ENCODE assay signal across 10 mouse cellular contexts in the genomic region with DNA sequence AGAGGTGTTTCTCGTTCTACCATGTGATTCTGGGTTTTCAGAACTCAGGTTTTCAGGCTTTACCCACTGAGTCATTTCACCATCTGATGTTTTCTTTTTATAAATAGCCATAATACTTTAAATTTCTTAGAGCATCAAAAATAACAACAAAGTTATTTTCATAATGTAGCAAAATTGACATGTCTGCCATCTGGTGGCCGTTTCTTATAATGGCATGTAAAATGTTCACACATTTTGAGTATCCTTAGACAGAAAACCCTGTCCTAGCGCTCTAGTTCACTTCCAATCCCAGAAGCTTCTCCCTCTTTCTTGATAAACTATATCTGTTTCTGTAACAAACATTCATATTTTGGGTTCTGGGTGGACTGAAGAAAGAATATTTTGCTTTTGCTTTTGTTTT. TPM values are rescaled to one million over a fixed set of nuclear protein-coding genes. Genes with fewer than 3 reads are reported as not detected.
DNase-seq lines count a peak whose midpoint lies in the region; ATAC-seq and TF ChIP-seq lines count a peak whose summit lies in the region.
"Had no signal": no experiment of that assay in that cellular context is flagged by ENCODE, and none has a peak within 500 bp of the region (broad histone marks: within the 10 kb centered on the region; RNA-seq: fewer than 3 reads in every experiment).

No protein-coding gene starts in this region.

- H3K9ac ChIP-seq in heart, embryonic 12.5 days = no peak overlapping the region
- H3K9ac ChIP-seq: embryonic facial prominence, embryonic 13.5 days; liver, embryonic 13.5 days had no signal

- no peak overlapping the region for H3K4me3 ChIP-seq in heart, embryonic 12.5 days
- no peak overlapping the region for H3K4me3 ChIP-seq in myocyte
- H3K4me3 ChIP-seq: embryonic facial prominence, embryonic 13.5 days; liver, embryonic 13.5 days had no signal

- no peak overlapping the region for H3ac ChIP-seq in myocyte (ENCODE audit: control insufficient read depth, insufficient read length)

- no peaks in the 10 kb centered on the region for H3K4me1 ChIP-seq in heart, embryonic 12.5 days (replicated peaks)
- H3K4me1 ChIP-seq: embryonic facial prominence, embryonic 13.5 days; liver, embryonic 13.5 days had no signal

- intact Hi-C loops in heart, postnatal 10 days (cut with DNase I) = loop anchor here (1.0 to 5.0 kb wide), 3 partner anchors 55 to 495 kb away; a partner anchor contains a TSS

- H3K79me2 ChIP-seq in myocyte (ENCODE audit: control insufficient read depth, insufficient read depth) = no peaks in the 10 kb centered on the region

- no peak overlapping the region for H3K27ac ChIP-seq in heart, embryonic 12.5 days (ENCODE audit: poor library complexity, severe bottlenecking)
- H3K27ac ChIP-seq: embryonic facial prominence, embryonic 13.5 days; liver, embryonic 13.5 days had no signal

- no peak overlapping the region for H3K4me2 ChIP-seq in heart, embryonic 12.5 days
- H3K4me2 ChIP-seq in myocyte (ENCODE audit: low read depth) = peak overlapping the region; percentile 59
- H3K4me2 ChIP-seq: embryonic facial prominence, embryonic 13.5 days; liver, embryonic 13.5 days had no signal

- DNase-seq in heart, postnatal 10 days = peak; percentile 63 to 76
- DNase-seq in urinary bladder, postnatal 14 days (ENCODE audit: low spot score) = peak; percentile 46
- no peak for DNase-seq in urinary bladder, postnatal 4 days (ENCODE audit: low spot score in 2 of 2)
- DNase-seq in c-Kit-positive CD71-positive TER-119-positive erythroid progenitor cells, embryonic 14.5 days (ENCODE audit: low spot score) = peak; percentile 57
- peak; percentile 64 for DNase-seq in kidney, postnatal 14 days
- DNase-seq: liver, embryonic 13.5 days had no signal

- TF ChIP-seq POLR2A in myocyte (IDR thresholded peaks at IDR 0.05; ENCODE audit: insufficient read length, low read depth) = no peak

- no peaks in the 10 kb centered on the region for H3K9me3 ChIP-seq in heart, embryonic 12.5 days (replicated peaks)
- H3K9me3 ChIP-seq: embryonic facial prominence, embryonic 13.5 days; liver, embryonic 13.5 days had no signal

- no peaks in the 10 kb centered on the region for H3K36me3 ChIP-seq in heart, embryonic 12.5 days
- no peaks in the 10 kb centered on the region for H3K36me3 ChIP-seq in myocyte (ENCODE audit: control insufficient read depth, insufficient read depth)
- H3K36me3 ChIP-seq: embryonic facial prominence, embryonic 13.5 days; liver, embryonic 13.5 days had no signal

- 41% methylated on average over 3 of the region's 3 CpGs for WGBS in heart, embryonic 12.5 days

- no peak for ATAC-seq in heart, embryonic 12.5 days (ENCODE audit: insufficient number of reproducible peaks, low FRiP score)
- no peak for ATAC-seq in erythroid progenitor cell, adult 5-6 weeks (replicated peaks; ENCODE audit: low FRiP score, poor library complexity, severe bottlenecking)

- no peaks in the 10 kb centered on the region for H3K27me3 ChIP-seq in heart, embryonic 12.5 days (replicated peaks)
- H3K27me3 ChIP-seq in myocyte (ENCODE audit: control insufficient read depth, insufficient read depth, insufficient read length) = no peaks in the 10 kb centered on the region
- H3K27me3 ChIP-seq: embryonic facial prominence, embryonic 13.5 days; liver, embryonic 13.5 days had no signal

TF ChIP-seq in myocyte, 11 proteins besides CTCF, POLR2A, EP300 and RAD21:
- no peak for TF ChIP-seq E2F4 (IDR thresholded peaks at IDR 0.05; ENCODE audit: insufficient read depth)
- TF ChIP-seq MYOG (IDR thresholded peaks at IDR 0.05; ENCODE audit: control insufficient read depth in 1 of 3, insufficient read depth in 1 of 3, insufficient read length in 2 of 3, low read depth in 2 of 3) = no peak

RNA-seq across cellular contexts. Expression of a gene that starts 26.3 kb away (rescaled TPM):
- total RNA-seq in heart, postnatal 10 days (2021) = 10 to 100 TPM; 10.2 to 10.3 TPM
- polyA plus RNA-seq in heart, embryonic 12.5 days (2016; fragmentation: Nextera tagmentation; extraction: Ambion mirVana) = 8.0 and 8.4 TPM in 2 replicates
- polyA plus RNA-seq in myocyte (2012; fragmentation: generic; extraction: Trizol) = 3.0 TPM
- 27.4 and 38.6 TPM in 2 replicates for total RNA-seq in erythroid progenitor cell, adult 5-6 weeks (2015; ENCODE audit: low replicate concordance)
- total RNA-seq in erythroid progenitor cell, adult 5-6 weeks (2017; ENCODE audit: low replicate concordance) = 35.8 and 36.2 TPM in 2 replicates

RNA-seq across cellular contexts. Expression of a gene that starts 28.0 kb away (rescaled TPM):
- under 1 TPM; 0.47 to 0.72 TPM for total RNA-seq in heart, postnatal 10 days (2021)
- 0.54 and 0.82 TPM in 2 replicates for polyA plus RNA-seq in heart, embryonic 12.5 days (2016; fragmentation: Nextera tagmentation; extraction: Ambion mirVana)
- polyA plus RNA-seq in myocyte (2012; fragmentation: generic; extraction: Trizol) = 5.3 TPM
- 19.7 and 32.1 TPM in 2 replicates for total RNA-seq in erythroid progenitor cell, adult 5-6 weeks (2015; ENCODE audit: low replicate concordance)
- 10.3 and 10.7 TPM in 2 replicates for total RNA-seq in erythroid progenitor cell, adult 5-6 weeks (2017; ENCODE audit: low replicate concordance)

RNA-seq across cellular contexts. Expression of a gene that starts 55.2 kb away (rescaled TPM):
- under 1 TPM in 1 of 2 experiments, not detected in 1; 0.32 TPM for total RNA-seq in heart, postnatal 10 days (2021)
- 0.10 and 0.32 TPM in 2 replicates for polyA plus RNA-seq in heart, embryonic 12.5 days (2016; fragmentation: Nextera tagmentation; extraction: Ambion mirVana)
- polyA plus RNA-seq in myocyte (2012; fragmentation: generic; extraction: Trizol) = 0.25 TPM
- 5.4 and 12.3 TPM in 2 replicates for total RNA-seq in erythroid progenitor cell, adult 5-6 weeks (2015; ENCODE audit: low replicate concordance)
- 1.7 and 5.3 TPM in 2 replicates for total RNA-seq in erythroid progenitor cell, adult 5-6 weeks (2017; ENCODE audit: low replicate concordance)

Comparison
In these comparisons a context has a peak if more than half of its experiments do, and no peak if none do; other contexts are left out.
1. DNase-seq: peak in heart, postnatal 10 days (2 of 2), urinary bladder, postnatal 14 days (single experiment), c-Kit-positive CD71-positive TER-119-positive erythroid progenitor cells, embryonic 14.5 days (single experiment) and kidney, postnatal 14 days (single experiment); none in urinary bladder, postnatal 4 days (0 of 2).
2. RNA of a gene that starts 28.0 kb away (total RNA-seq): 10.3 to 32.1 TPM in erythroid progenitor cell, adult 5-6 weeks; 0.47 to 0.72 TPM in heart, postnatal 10 days; every median in the first group is over 4 times any median in the second.